Mouse (Mus musculus) olfactory bulb, adult 2 months (tissue): ENCODE data around the gene Pop7. TPM values are rescaled to one million over a fixed set of nuclear protein-coding genes. Genes with fewer than 3 reads are reported as not detected.

ENCODE experiments used
- H3K27ac ChIP-seq: fragments of 200-500 bp; 2 replicates; pipeline ENCODE4 v1.5.1; 2012; ENCODE audit warnings: low read depth, low read length; ENCODE audit not compliant: insufficient read depth
- H3K4me1 ChIP-seq: fragments of 200-500 bp; 2 replicates; pipeline ENCODE4 v1.6.1; 2012; ENCODE audit warnings: low read length; ENCODE audit not compliant: control insufficient read depth, insufficient read depth
- H3K4me3 ChIP-seq: fragments of 200-500 bp; 2 replicates; pipeline ENCODE4 v1.5.1; 2012; ENCODE audit warnings: mild to moderate bottlenecking, low read depth, low read length, moderate library complexity; ENCODE audit not compliant: insufficient read depth
- CTCF ChIP-seq: fragments of 200-500 bp; IDR thresholded peaks from 2 replicates; pipeline ENCODE4 v1.5.1; 2012; ENCODE audit warnings: low read depth, mild to moderate bottlenecking, low read length, moderate library complexity; ENCODE audit not compliant: insufficient read depth
- POLR2A ChIP-seq: fragments of 200-500 bp; IDR thresholded peaks from 2 replicates; pipeline ENCODE4 v1.6.1; 2012; ENCODE audit warnings: mild to moderate bottlenecking, low read depth, low read length, moderate library complexity; ENCODE audit not compliant: insufficient read depth
- WGBS: fragments of 180-500 bp; shearing (Covaris S2); methylation state at CpG from one replicate; pipeline ENCODE4 v1.1.7; 2018; 5-methylcytosine and 5-hydroxymethylcytosine counted together
- polyA plus RNA-seq: library from polyadenylated mRNA; stranded (reverse); fragments of >200 nt; gene quantifications from 2 replicates; pipeline ENCODE4 v1.2.4, GENCODE M21; 2012; ENCODE audit warnings: low replicate concordance; ENCODE audit not compliant: missing spikeins, insufficient read depth, insufficient read length

The Pop7 gene
- polyA plus RNA-seq: not detected in 2 replicates

- WGBS: under 1% methylated on average over 64 of the region's 64 CpGs
- peaks cover 5% of the 10 kb centered on the region; the same call in 1 of the 2 replicates for H3K4me1 ChIP-seq
- H3K4me3 ChIP-seq: peak within 1 kb of the TSS; percentile 98
- TF ChIP-seq CTCF: peak; percentile 75
- peak; percentile 67; the same call in 1 of the 2 replicates for TF ChIP-seq POLR2A
- peak within 1 kb of the TSS; percentile 99 for H3K27ac ChIP-seq
These were observed at the start of gene Pop7 for GRCm38 (mm10) chr5:137501709-137502666. Gene Pop7, minus strand, starts transcription at chr5:137502518.

- TF ChIP-seq POLR2A (no peak), CTCF (no peak)
- H3K4me1 ChIP-seq: peaks cover 12% of the 10 kb centered on the region
- no peak overlapping the region for H3K4me3 ChIP-seq
- WGBS: 70% methylated on average over 5 of the region's 5 CpGs
- no peak overlapping the region for H3K27ac ChIP-seq
These were observed 48.8 kb upstream of the Pop7 start for GRCm38 (mm10) chr5:137551119-137551518.

GRCm38 (mm10) chr5:137549840-137550239, 47.5 kb upstream of the Pop7 start:
- 67% methylated on average over 2 of the region's 2 CpGs for WGBS
- Histone ChIP-seq H3K27ac (no peak overlapping the region), H3K4me1 (peaks cover 9% of the 10 kb centered on the region), H3K4me3 (no peak overlapping the region)
- TF ChIP-seq CTCF: no peak
- no peak for TF ChIP-seq POLR2A

GRCm38 (mm10) chr5:137545596-137545995, 43.3 kb upstream of the Pop7 start:
- Histone ChIP-seq H3K27ac (no peak overlapping the region), H3K4me3 (no peak overlapping the region), H3K4me1 (no peaks in the 10 kb centered on the region)
- 84% methylated on average over 4 of the region's 4 CpGs for WGBS
- no peak for TF ChIP-seq CTCF
- TF ChIP-seq POLR2A: no peak

GRCm38 (mm10) chr5:137544926-137545325, 42.6 kb upstream of the Pop7 start:
- no peak overlapping the region for H3K27ac ChIP-seq
- TF ChIP-seq POLR2A: no peak
- TF ChIP-seq CTCF: no peak
- H3K4me1 ChIP-seq: no peaks in the 10 kb centered on the region
- 62% methylated on average over 6 of the region's 6 CpGs for WGBS
- H3K4me3 ChIP-seq: no peak overlapping the region

GRCm38 (mm10) chr5:137541768-137542540, 39.6 kb upstream of the Pop7 start:
- H3K4me3 ChIP-seq: no peak overlapping the region
- TF ChIP-seq POLR2A: no peak
- TF ChIP-seq CTCF: no peak
- WGBS: 52% methylated on average over 5 of the region's 5 CpGs
- peaks cover 4% of the 10 kb centered on the region for H3K4me1 ChIP-seq
- no peak overlapping the region for H3K27ac ChIP-seq

- H3K4me1 ChIP-seq: peaks cover 4% of the 10 kb centered on the region
- no peak overlapping the region for H3K4me3 ChIP-seq
- TF ChIP-seq CTCF (no peak), POLR2A (no peak)
- H3K27ac ChIP-seq: no peak overlapping the region
- WGBS: 75% methylated on average over 6 of the region's 6 CpGs
These were observed 38.7 kb upstream of the Pop7 start for GRCm38 (mm10) chr5:137540991-137541390.

GRCm38 (mm10) chr5:137539291-137539801, 37.0 kb upstream of the Pop7 start:
- Histone ChIP-seq H3K4me3 (no peak overlapping the region), H3K4me1 (peaks cover 4% of the 10 kb centered on the region), H3K27ac (no peak overlapping the region)
- TF ChIP-seq CTCF (no peak), POLR2A (no peak)
- WGBS: 21% methylated on average over 7 of the region's 7 CpGs
